Mouse (Mus musculus) thymus, postnatal 25 days (tissue): ENCODE data around the gene Bdnf.

Experiments
- DNase-seq: peaks from one replicate; pipeline ENCODE4 v3.0.0; 2022

The Bdnf gene

DNA sequence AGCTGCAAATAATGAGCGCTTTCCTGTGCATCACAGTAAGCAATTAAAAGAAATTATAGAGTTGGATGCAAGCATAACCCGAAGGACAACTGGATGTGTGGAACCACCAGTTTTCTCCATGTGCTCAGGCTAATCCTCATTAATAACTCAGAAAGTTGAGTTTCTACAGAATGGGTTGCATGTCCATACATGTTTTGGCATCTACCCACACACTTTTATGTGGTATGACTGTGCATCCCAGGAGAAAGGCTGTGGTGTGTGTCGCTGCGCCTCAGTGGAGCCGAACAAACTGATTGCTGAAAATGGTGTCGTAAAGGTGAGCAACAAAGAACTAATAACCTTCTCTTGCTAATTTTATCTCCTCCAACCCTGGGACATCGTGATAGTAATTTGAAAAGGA is 34.8 kb downstream of the Bdnf start:
- no peak for DNase-seq

DNA sequence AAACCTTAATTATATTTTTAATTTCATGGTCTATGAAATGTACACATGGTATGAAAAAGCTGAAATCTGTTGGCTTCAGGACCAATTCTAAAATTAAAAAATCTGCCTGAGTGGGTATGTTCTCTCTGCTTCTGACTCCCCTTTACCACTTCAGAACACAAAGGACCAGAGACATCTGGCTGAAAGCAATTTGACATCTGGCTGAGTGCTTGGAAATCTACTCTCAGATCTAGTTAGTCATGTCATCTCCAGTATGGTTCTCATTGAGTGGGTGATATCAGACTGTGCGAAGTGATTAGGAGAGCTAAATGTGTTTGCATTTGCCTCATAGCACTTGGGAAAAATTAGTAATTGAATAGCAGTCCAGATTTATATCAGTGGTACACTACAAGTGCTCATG is 36.5 kb downstream of the Bdnf start:
- DNase-seq, result no peak

GRCm38 (mm10) chr2:109725261-109725660 is 50.8 kb downstream of the Bdnf start:
- no peak for DNase-seq

DNA sequence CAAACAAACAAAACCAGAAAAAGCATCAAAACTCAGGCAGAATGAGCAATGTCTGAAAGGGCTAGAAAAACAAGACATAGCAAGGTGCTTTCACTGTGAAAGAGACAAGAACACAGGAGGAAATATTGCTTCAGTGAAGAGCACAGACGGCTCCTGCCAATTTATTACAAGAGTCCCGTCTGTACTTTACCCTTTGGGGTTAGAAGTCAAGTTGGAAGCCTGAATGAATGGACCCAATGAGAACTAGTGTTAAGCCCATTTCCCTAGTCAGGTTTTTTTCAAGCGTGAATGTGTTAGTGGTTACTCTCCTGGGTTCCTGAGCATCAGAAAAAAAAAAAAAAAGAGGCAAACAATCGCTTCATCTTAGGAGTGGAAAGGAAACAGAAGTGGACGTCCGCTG is 51.3 kb downstream of the Bdnf start:
- DNase-seq, result no peak

DNA sequence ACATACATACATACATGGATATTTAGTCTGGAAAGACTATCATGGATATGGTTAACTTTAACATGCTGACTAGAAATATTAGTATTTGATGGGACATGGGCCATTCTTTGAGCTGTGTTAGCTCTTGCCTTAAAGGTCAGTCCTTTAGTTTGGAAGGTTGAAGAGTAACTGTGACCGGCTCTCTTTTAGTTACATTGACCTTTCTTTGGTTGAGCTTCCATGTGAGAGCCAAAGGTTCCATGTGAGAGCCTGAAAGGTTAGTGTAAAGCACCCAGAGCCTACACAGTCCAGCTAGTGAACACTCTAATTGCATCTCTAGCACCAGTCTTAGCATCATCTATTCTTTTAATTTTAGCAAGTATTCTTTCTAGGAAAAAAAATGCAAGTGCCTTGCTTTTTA is 54.7 kb downstream of the Bdnf start:
- DNase-seq, result no peak

DNA sequence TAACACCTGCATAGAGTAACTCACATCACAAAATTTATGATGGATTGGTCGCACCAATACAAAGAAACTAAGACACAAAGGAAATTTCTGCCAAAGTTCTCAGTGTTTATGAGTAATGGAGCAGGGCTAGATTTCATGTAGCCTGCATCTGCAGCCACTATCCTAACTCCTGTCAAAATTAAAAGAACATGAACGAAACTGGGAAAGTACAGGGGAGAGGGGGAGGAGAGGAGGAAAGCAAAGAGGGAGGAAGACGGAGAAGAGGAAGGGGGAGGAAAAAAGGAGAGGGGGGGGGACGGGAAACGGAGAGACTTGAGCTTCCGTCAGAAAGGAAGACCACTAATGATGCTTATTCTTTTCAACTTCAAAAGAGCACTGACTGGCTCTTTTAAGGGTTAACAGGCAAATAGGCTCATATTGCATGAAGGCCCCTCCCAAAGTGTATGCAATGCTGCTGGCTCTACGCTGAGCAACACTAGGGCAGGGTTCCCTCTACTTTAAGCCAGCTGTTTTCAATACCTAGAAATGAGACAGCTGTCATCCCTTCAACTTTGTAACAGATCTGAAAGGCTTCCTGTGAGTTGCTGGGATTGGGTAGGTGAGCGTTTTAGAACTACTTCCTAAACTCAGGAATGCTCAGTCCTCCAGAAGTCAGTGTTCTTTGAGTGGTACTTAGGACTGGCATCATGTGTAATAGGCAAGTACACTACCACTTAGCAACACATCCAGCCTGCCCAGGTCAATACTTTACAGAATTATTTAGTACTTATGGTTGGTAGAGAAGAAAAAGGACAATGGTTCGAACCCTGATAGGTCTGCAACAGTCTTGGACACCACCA is 58.9 kb downstream of the Bdnf start:
- no peak for DNase-seq

GRCm38 (mm10) chr2:109734228-109734627 is 59.7 kb downstream of the Bdnf start:
- DNase-seq, result no peak

- DNase-seq, result no peak
Observed at GRCm38 (mm10) chr2:109734666-109735065, 60.2 kb downstream of the Bdnf start.

- DNase-seq, result no peak
Observed at GRCm38 (mm10) chr2:109735347-109735746, 60.8 kb downstream of the Bdnf start.

DNA sequence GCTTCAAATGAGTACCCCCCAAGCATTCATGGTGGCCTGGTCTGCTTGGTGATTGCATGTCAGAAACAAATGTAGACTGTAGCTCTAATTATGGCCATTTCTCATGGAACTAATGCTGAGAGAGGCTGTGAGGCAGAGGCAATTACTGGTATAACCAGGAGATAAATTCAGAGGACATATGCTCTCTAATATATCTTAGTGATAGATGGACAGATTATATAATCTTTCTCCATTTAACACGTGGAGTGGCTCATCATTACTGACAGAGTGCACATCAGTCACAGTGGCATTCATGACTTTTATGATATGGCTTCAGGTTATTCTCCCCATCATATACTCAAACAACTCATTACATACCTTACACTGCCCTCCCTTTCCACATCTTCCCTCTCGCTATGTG is 61.8 kb downstream of the Bdnf start:
- DNase-seq, result no peak

DNA sequence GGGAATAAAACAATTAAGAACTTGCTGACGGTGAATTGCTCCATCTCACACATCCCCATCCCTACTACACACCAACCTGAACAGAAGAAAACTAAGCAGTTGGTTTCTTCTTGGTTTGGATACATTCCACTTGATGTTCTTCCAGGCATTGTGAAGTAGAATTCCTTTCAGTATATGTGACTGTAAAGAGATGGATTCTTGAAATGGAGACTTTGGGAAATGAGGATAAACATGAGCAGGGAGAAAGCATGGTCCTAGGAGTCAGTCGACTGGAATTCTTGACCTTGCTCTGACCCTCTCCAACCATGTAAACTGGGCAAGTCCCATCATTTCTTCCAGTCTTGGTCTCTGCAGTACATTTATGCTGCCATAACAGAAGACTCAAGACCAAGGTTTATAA is 63.8 kb downstream of the Bdnf start:
- no peak for DNase-seq

GRCm38 (mm10) chr2:109743208-109743960 is 68.9 kb downstream of the Bdnf start:
- DNase-seq, result no peak

DNA sequence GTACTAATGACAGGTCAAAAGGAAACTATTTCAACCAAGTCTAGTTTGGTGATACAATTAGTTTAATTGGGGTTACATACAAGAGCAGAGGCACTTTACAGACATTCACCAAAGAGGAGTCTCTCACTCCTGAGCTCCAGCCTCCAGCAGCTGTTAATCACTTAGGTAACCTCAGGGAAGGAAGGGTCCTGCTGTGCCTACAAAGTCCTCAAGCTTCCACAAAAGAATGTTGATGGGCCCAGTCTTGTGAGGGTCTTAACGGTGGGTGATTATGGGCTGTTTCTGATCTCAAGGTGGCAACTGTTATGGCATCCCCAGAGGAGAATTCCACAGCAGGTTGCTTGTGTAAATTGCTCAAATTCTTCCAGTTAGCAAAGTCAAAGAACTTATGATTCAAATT is 71.7 kb downstream of the Bdnf start:
- no peak for DNase-seq

DNA sequence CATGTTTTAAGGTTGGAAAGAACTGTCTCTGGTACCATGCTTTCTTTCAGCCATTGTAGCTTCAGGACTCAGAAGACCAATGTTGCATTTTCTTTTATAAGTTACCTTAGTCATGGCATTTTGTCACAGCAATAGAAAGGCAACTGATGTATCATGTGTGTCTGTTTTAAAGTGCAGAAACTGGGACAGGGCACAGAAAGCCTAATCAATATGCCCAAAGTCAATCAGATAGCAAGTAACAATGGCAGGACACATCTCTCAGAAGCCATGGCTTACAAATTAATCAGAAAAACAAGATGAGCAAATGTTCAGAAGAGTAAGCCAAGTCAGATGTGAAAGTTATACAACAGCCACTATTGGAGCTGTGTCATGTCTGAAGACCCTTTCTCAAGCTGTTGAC is 73.9 kb downstream of the Bdnf start:
- DNase-seq, result no peak

DNA sequence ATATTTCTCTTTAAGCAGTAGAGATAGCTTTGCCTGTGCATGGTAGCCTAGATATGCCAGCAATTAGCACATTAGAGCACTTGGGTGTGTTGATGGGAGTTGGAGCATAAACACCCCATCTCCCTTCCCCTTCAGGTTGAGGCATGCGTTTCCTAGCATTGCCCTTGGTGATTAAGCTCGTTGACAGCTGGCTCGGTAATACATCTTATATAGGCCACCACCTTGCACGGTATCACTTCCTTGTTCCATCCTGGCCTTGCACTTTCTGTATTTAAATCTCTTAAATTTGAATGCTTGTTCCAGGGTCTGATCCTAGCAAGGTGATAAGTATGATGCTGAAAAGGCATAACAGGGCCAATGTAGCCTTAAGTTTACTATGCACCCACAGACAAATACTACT is 74.3 kb downstream of the Bdnf start:
- DNase-seq, result no peak

DNA sequence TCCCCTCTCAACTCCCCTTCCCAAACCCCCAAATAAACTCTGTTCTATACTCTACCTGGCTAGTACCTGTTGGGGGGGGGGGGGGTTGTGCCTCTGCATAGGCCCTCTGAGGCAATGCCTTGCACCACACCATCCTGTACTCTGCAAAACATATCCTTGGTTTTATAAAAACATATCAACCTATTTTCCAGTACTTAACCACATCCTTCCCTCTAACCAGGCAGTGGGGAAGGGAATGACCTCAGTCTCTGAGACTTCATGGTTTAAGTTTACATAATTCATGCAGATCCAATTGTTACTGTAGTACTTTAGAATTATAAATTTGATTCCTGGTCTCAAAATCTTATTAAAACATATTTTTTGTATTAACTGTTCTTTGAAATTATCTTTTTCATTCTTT is 75.5 kb downstream of the Bdnf start:
- DNase-seq, result no peak

DNA sequence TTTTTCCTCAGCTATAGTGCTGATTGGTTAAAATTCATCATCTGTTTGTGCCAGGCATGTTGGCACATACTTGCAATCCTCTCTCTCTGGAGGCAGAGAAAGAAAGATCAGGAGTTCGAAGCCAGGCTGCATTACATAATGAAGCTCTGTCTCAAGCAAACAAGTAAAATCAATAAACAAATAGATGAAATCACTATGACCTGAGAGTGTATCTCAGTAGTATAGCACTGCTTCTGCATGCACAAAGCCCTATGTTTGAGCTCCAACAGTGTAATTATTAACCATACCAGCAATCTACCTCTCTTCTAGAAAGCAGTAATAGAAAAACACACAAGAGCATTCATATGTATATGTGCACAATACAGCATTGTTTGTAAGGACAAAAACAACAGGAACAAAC is 76.0 kb downstream of the Bdnf start:
- no peak for DNase-seq

GRCm38 (mm10) chr2:109756305-109756704 is 81.8 kb downstream of the Bdnf start:
- DNase-seq, result no peak

DNA sequence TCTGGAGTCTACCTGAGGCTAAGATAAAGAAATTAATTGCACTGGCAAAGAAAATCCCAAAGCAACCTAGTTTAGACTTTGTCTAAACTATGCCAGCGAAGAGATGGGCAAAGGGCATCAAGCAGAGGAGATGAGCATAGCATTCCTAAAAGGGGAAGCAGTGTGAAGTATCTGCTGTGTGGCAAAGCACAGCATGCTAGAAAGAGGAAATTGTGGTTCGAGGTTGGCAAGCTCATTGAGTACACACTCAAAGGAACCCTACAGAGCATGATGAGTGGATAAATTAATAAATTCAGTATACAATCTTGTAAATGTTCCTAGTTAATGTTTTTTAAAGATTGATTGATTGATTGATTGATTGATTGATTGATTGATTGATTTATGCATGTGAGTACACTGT is 92.3 kb downstream of the Bdnf start:
- no peak for DNase-seq

GRCm38 (mm10) chr2:109768814-109769213 is 94.3 kb downstream of the Bdnf start:
- DNase-seq, result no peak

- no peak for DNase-seq
Observed at GRCm38 (mm10) chr2:109776374-109776773, 101.9 kb downstream of the Bdnf start.
